Mouse (Mus musculus) brain, embryonic 14.5 days (tissue): Measurements from ENCODE around the gene Pde5a. TPM values are rescaled to one million over a fixed set of nuclear protein-coding genes. Genes with fewer than 3 reads are reported as not detected.

Experiments
- DNase-seq: peaks from one replicate; pipeline ENCODE4 v3.0.0-alpha.2; 2011; ENCODE audit warnings: low read depth
- CTCF ChIP-seq: fragments of 200-500 bp; IDR thresholded peaks from 2 replicates; pipeline ENCODE4 v1.5.1; 2012; ENCODE audit warnings: inconsistent platforms, mild to moderate bottlenecking, moderate library complexity, borderline replicate concordance; ENCODE audit not compliant: insufficient read depth, insufficient read length; ENCODE audit errors: extremely low read depth
- POLR2A ChIP-seq: fragments of 200-500 bp; IDR thresholded peaks from 2 replicates; pipeline ENCODE4 v1.6.1; 2012; ENCODE audit warnings: mild to moderate bottlenecking, inconsistent platforms, borderline replicate concordance; ENCODE audit not compliant: poor library complexity, insufficient read depth, insufficient read length, severe bottlenecking; ENCODE audit errors: extremely low read depth
- polyA plus RNA-seq: library from polyadenylated mRNA; depleted of rRNA; stranded (reverse); fragments of >200 nt; gene quantifications from 2 replicates; pipeline ENCODE4 v1.2.3, GENCODE M21; 2012; rRNA removed

The Pde5a gene
- polyA plus RNA-seq, 1 experiment = 6.2 TPM

DNA sequence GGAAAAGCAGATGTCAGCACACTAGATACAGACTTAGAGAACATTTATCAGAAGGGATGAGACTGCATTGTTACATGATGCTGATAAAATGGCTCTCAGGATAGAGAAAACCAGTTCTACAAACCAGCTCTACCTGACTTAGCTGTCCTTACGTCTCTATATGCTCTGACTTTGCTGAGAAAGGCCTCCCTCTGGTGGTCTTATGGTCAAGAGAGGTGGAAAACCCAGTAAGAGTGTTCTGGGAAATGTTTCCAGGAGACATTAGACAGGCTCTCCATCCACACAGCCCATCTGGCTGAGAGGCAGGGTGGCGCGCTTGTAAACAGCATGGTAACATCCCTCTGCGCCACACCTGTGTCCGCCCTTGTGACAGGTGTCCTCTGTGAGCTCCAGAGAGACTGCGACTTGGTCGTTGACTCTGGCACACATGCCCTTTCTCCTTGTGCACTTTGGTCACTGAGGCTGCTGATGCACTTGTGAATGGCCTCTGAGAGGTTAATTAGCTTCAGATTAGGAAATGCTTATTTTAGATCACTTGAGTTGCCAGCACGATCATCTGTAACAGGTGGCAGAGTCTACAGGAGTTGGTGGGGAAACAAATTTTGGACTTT is 150.1 kb downstream of the Pde5a start:
- TF ChIP-seq POLR2A = no peak
- no peak for TF ChIP-seq CTCF
- DNase-seq = no peak

- no peak for DNase-seq
- TF ChIP-seq CTCF = no peak
- no peak for TF ChIP-seq POLR2A
These were observed 159.0 kb downstream of the Pde5a start for GRCm38 (mm10) chr3:122887505-122888301.

DNA sequence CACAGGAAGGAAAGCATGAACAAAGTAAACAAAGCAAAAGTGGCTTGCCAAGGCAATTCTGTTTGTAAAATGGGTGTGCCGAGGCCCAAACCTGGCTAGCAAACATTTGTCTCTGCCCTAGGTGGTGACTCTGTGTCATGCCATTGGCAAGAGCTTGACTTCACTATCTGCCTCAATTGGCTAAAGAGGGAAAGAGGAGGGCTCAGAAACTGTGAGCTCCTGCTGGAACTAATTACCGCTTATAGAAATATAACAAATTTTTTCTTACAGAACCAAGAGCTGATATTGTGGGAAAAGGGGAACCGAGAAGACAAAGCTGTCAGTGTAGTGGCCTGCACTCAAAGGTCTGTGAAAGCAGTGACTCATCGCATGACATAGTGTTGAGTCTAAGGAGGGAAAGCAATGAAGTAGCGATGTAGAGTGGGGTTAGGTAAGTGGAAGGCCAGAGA is 159.6 kb downstream of the Pde5a start:
- TF ChIP-seq POLR2A (no peak), CTCF (no peak)
- no peak for DNase-seq

DNA sequence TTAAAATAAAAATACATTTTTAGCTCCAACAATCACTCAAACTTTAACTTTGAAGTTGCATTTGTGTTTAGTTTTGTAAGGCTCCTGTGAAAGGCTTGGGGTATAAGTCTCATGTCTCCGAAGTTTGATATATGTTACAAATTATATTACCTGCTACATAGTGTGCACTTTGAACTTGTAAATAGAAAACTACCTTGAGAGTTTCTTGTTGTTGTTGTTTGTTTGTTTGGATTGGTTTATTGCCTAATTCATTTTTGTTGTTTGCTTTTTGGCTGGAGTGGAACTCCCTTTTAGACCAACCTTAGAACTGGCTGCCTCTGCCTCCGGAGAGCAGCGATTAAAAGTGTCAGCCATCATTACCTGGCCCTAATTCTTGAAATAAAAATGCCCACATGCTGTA is 166.0 kb downstream of the Pde5a start, which contains the start of gene Fabp2:
Fabp2 (plus strand) TSS at position 301 of the 400 bp plus-strand sequence.
- TF ChIP-seq POLR2A = no peak
- no peak for TF ChIP-seq CTCF
- no peak for DNase-seq

GRCm38 (mm10) chr3:122895189-122895731 is 166.5 kb downstream of the Pde5a start:
- DNase-seq = no peak
- TF ChIP-seq POLR2A (no peak), CTCF (no peak)

- no peak for DNase-seq
- TF ChIP-seq POLR2A (no peak), CTCF (no peak)
These were observed 169.5 kb downstream of the Pde5a start for GRCm38 (mm10) chr3:122898254-122898653.

DNA sequence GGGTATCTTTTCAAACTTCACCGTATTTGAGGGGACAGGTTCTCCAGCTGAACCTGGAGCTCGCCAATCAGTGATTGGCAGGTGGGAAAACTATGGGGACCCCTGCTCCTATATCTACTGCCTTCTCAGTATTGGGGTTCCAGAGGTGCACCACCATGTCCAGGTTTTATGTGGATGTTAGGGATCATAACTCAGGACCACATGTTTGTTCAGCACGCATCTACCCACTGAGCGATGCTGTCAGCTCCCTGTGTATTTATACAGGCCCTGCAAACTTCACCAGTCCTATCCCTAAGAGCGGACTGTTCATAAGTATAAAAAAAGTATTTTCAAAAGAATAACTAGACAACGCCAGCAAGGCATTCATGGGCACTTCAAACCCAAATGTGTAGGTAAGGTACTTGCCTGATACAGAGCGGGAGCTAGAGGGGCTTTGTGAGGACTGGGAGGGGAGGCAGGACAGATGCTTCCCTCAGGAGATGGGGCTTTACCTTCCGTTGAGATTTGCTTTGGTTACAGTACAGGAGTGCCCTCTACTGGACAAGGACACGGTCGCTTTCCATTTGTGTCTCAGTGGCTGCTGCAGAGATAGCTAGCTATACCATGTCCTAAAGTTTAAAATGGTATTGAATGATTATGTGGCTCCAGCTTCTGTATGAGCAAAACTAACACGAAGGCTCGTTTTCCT is 175.1 kb downstream of the Pde5a start:
- DNase-seq = peak; percentile 87
- TF ChIP-seq CTCF (peak; percentile 88), POLR2A (no peak)

DNA sequence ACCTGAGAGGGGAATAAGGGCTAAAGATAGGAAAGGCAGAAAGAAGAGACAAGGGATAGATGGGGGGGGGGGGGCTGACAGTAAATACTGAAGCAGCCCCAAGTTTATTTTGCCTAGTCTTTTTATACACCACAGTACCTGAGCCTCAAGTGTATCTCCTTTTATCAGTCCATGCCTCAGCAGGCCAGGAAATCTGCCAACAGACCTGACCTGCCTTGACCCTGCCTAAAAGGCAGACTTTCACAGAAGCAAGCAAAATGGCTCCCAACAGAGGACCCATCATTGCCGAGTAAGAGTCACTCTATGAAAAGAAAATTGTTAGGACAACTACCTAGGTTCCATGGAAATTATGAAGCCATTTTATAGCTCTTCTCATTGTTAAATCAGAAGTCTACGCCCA is 179.1 kb downstream of the Pde5a start:
- no peak for DNase-seq
- TF ChIP-seq POLR2A (no peak), CTCF (no peak)

Other genes with a start within 250 kb of the Pde5a start
- gene Fnbp1l, start 109.2 kb upstream of the Pde5a start, polyA plus RNA-seq = 292 and 358 TPM in 2 replicates
- not detected in 2 replicates for gene Fabp2, start 166.1 kb downstream of the Pde5a start, polyA plus RNA-seq
- not detected in 2 replicates for gene Gm10959, start 190.4 kb downstream of the Pde5a start, polyA plus RNA-seq
- 34.3 and 45.9 TPM in 2 replicates for gene 1810037I17Rik, start 195.3 kb downstream of the Pde5a start, polyA plus RNA-seq